Mouse (Mus musculus): Measurements from ENCODE around the gene Prop1.

The Prop1 gene

GRCm38 (mm10) chr11:50953665-50954064, at the start of gene Prop1:
Gene Prop1 (minus strand): TSS chr11:50953765.
- DNase-seq (ENCODE audit: low read depth, low spot score), result no peak

DNA sequence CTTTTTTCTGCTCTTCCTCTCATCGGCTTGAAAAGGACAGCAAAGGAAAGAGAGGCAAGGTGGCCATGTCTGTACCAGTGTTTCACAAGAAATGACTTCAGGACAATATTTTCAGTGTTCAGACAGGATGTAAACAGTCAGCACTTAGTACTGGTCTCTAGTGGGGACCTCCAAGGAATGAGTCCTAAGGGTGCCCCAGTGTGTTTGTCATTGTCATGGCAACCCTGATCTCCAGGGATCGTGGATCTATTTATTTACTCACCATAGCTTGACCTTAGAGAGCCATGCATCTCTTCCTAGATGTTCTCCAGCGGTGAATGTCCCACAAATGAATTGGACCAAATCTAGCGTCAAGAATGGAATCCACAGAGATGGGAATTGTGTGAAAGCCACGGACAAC, 49.7 kb upstream of the Prop1 start, which contains the start of gene Olfr51:
Olfr51 (plus strand) TSS at position 301 of the 400 bp plus-strand sequence.
- no peak for DNase-seq (ENCODE audit: low read depth, low spot score)

DNA sequence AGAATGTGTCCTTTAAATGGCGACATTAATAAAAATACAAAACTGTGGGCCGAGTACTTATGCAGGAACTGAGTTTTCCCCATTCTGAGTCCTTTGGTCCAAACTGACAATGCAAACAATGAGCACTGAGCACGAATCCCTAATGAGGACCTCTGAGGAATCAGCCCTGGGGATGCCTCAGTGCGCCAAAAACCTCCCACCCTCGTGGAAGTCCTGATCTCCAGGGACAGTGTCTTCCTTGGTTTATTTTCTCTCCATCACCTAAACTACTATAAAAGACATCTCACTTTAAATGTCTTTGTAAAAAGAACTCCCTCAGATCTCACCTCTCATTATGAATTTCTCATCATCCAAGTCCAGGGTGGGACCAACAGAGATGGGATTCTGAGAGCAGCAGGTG, 28.1 kb upstream of the Prop1 start, which contains the start of gene Olfr1377:
Olfr1377 (plus strand) TSS at position 301 of the 400 bp plus-strand sequence.
- DNase-seq (ENCODE audit: low read depth, low spot score), result no peak

GRCm38 (mm10) chr11:50977216-50977615, 23.7 kb upstream of the Prop1 start:
- DNase-seq (ENCODE audit: low read depth, low spot score), result peak; percentile 10

DNA sequence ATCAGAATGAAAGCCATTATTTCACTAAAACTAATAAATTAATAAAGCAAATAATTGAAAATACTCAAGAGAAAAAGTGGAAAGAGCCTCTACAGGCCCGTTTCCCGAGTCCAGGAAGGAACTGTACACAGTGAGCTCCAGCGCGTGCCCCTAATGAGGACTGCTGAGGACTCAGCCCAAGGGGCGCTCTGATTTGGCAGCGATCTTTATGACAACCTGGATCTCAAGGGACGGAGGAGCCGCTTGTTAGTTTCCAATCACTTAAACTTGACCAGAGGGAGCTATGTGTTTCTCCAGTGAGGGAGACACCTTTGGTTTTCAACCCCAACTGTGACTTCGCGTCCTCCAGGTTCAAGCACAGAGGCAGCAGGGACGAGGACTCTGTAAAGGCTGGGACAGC, 12.7 kb upstream of the Prop1 start, which contains the start of gene Olfr1378:
Olfr1378 (plus strand) TSS at position 301 of the 400 bp plus-strand sequence.
- DNase-seq (ENCODE audit: low read depth, low spot score), result no peak

DNA sequence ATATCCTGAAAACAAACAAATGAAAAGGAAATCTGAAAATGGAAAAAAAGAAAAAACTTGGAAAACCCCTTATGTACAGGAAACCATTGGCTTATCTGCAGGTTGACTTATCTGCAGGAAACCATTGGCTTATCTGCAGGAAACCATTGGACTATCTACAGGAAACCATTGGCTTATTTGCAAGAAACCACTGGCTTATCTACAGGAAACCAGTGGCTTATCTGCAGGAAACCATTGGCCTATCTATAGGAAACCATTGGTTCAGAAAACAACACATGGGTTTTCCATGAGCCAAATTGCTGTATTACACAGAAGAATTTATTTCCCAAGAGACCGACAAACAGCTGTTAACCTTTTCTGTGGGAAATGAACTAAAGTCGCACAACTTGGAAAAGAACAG, 11.3 kb upstream of the Prop1 start:
- no peak for DNase-seq (ENCODE audit: low read depth, low spot score)

DNA sequence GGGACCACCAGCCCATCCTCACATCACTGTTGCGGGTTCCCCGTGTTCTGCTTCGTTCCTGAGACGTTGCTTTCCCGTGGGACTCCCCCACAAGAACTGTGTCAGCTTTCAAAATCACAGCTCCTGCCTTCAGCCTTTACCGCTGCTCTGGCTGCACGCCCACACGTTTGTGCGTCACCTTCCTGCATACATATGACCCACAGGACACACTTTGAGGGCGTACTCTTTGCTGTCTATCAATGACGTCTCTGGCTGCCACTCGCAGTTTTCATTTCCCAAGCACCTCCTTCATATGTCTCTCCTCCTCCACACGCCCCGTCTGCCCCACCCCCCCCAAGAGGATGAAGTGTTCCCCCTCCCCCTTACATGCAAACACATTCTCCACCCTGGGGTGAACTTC, 1.3 kb downstream of the Prop1 start:
- no peak for DNase-seq (ENCODE audit: low read depth, low spot score)

- DNase-seq (ENCODE audit: low read depth, low spot score), result no peak
Observed at GRCm38 (mm10) chr11:50943506-50943905, 10.1 kb downstream of the Prop1 start, which contains the start of gene 4933414I15Rik. Gene 4933414I15Rik (minus strand): TSS chr11:50943765.

GRCm38 (mm10) chr11:50942386-50942785, 11.2 kb downstream of the Prop1 start:
- no peak for DNase-seq (ENCODE audit: low read depth, low spot score)

DNA sequence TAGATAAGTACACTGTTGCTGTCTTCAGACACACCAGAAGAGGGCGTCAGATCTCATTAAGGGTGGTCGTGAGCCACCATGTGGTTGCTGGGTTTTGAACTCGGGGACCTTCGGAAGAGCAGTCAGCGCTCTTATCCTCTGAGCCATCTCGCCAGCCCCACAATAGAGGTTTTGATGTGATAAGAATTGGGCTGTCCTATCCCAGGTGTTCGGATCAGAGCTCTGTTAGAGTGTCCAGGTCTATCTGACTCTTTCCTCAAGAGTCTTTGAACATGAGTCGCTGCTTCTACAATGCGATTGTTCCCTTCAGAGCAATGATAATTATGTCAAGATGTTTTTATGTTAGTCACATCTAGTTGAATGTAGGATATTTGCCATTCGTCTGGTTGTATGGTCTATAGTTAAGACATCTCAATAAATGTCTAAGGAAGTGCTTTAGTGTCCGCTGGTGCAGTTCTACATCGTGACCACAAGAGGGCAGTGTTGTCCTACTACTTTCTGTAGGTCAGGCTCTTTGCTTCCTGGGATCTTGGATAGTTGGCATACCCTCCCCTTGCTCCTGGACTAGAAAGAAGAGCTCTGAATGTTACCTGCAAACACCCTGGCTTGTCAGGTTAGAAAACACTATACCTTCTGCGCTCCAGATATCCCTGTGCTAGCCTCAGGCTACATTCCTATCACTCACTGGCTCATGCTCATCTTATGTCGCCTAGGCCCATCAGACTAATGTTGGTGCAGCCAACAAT, 13.8 kb downstream of the Prop1 start:
- peak; percentile 45 for DNase-seq (ENCODE audit: low read depth, low spot score)

DNA sequence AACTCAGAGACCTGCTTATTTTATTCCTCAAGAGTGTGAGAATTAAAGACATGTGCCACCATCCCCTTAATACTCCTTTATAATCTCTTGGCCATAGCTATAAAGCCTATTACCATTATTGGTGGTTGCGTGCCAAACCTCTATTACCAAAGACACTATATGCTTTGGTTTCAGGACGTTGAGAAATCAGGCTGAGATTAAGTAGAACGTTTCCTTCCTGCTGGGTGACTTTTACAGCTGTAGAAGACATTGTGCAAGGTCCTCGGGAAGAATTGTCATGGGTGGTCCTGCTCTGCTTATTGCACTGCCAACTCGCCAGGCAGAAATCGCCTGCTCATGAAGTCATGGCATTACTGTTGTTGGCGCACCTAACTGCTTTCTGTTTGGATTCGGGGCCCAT, 15.1 kb downstream of the Prop1 start:
- no peak for DNase-seq (ENCODE audit: low read depth, low spot score)

GRCm38 (mm10) chr11:50932040-50932439, 21.5 kb downstream of the Prop1 start:
- DNase-seq (ENCODE audit: low read depth, low spot score), result no peak

GRCm38 (mm10) chr11:50931451-50931866, 22.1 kb downstream of the Prop1 start, which contains the start of gene Zfp354b:
Gene Zfp354b (minus strand): TSS chr11:50931633.
- no peak for DNase-seq (ENCODE audit: low read depth, low spot score)

DNA sequence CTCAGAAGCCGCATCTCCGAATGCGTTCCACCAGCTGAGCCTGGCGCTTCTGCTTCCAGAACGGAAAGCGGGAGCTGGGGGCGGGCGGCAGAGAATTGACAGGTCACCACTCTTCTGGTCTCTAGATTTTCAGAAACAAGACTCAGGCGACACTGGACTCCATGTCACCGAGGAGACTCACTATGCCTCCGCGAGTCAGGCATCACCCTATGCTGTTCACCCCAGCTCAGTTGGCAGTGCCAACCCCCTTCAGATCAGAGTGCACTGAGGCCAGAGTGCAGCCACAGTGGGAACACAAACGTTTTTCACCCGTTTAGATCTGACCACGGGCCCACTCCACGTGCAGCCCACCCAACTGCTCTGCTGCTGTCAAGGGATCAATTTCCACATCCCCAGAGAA, 22.5 kb downstream of the Prop1 start:
- no peak for DNase-seq (ENCODE audit: low read depth, low spot score)

- no peak for DNase-seq (ENCODE audit: low read depth, low spot score)
Observed at GRCm38 (mm10) chr11:50930469-50931014, 23.0 kb downstream of the Prop1 start.

DNA sequence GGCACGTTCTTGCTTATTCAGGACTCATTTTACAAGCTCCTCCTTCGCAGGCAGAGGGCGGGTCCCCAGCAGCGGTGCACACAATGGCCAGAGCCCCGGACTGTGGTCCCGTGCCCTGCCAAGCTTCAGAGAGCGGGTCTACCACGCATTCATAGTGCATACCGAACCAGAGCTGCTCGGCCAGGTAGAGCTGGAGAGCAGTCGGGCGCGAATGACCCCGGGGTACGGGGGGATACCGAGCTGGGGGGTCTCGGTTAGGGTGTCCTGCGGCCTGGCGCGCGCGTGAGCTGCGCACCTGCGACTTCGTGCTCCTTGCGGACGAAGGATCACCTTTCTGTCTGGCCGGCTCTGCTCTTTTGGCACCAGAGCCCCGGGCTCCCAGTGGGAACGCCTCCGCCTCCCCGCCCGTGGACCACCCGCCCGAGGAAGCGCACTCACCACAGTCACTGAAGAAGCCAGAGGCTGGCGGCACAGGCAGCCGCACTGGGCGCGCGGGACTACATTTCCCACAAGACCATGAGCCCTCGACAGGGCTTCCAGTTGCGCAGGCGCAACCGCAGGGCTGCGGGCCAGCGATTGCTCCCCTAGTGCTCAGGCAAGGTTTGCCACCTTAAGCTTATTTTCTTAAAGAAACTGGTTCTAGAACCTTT, 37.8 kb downstream of the Prop1 start, which contains the start of gene Zfp2:
Zfp2 (minus strand) TSS at position 495 of the 650 bp plus-strand sequence.
- DNase-seq (ENCODE audit: low read depth, low spot score), result no peak

GRCm38 (mm10) chr11:50914461-50914860, 39.1 kb downstream of the Prop1 start:
- DNase-seq (ENCODE audit: low read depth, low spot score), result no peak

DNA sequence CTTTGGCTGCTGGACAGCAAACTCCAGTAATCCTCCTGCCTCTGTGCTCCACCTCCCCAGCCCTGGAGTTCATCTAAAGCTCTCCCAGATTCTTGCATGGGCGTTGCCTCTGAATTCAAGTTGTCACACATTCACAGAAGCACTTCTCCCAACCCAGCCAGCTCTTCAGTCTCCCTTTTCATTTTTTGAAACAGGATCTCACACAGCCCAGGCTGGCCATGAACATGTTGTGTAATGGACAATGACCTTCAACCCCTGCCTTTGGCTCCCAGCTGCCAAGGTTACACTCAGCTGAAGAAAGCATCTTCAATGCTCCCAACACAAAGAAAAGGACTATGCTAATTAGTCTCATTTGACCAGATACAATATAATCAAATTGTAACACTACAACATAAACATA, 40.3 kb downstream of the Prop1 start:
- no peak for DNase-seq (ENCODE audit: low read depth, low spot score)

- DNase-seq (ENCODE audit: low read depth, low spot score), result no peak
Observed at GRCm38 (mm10) chr11:50908136-50908535, 45.4 kb downstream of the Prop1 start.
